Mouse (Mus musculus) gastrocnemius, postnatal 4 days (tissue): ENCODE data around the gene CT030661.1. TPM values are rescaled to one million over a fixed set of nuclear protein-coding genes. Genes with fewer than 3 reads are reported as not detected.
A peak's percentile ranks its signal among the peaks of the same experiment; 100 is the strongest.
"Not testable (repeated sequence)": the region's sequence is repeated elsewhere in the genome, so short reads cannot be mapped to it uniquely, and the experiment has no call there.

Source experiments
- DNase-seq, 2 experiments: peaks; one replicate each; pipeline ENCODE4 v3.0.0; 2021 to 2022; ENCODE audit warnings: low spot score in 2 of 2, mixed read lengths in 2 of 2
- long read RNA-seq, 2 experiments: library from polyadenylated mRNA; stranded (forward); transcript quantifications; one replicate each; pipeline ENCODE4 v2.0.0; 2021
- total RNA-seq, 2 experiments: library from RNA; stranded (reverse); gene quantifications; 2 replicates each; pipeline ENCODE4 v1.2.3; 2021

CT030661.1 gene
- 1 to 10 TPM; 7.5 to 9.3 TPM for total RNA-seq
- long read RNA-seq, experiment 1, partial matches to known transcripts = 0 of 5 reads
- long read RNA-seq, experiment 1, other reads (novel, unspliced or antisense) = 1 of 5 reads
- long read RNA-seq, experiment 2, partial matches to known transcripts = 1 of 10 reads
- long read RNA-seq, experiment 2, other reads (novel, unspliced or antisense) = 5 of 10 reads

DNA sequence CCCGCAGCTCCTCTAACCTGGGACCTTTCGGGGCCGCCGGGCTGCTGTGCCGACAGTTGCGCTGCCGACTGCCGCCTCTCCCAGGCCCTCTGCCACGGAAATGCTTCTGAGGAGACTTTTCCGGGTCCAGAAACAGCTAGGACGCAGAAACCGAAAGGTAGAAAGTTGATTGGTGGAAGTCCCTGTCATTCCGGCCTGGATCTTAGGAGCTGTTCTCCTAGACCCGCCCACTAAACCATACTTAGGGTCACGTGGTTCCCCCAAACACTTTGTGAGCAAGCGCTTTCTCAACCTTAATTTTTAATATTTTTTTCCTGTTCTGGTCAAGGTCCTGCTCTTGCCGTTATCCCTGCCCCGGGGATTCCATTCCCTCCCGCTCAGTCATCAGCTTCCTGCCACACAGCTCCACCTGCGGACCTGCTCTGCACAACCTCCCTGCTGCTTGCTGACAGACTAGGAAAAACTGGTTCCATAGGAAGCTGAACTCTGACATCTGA lies at the start of gene CT030661.1:
Gene CT030661.1 (minus strand): TSS at position 108 of the 497 bp plus-strand sequence.
- DNase-seq = peak; percentile 67 to 90

DNA sequence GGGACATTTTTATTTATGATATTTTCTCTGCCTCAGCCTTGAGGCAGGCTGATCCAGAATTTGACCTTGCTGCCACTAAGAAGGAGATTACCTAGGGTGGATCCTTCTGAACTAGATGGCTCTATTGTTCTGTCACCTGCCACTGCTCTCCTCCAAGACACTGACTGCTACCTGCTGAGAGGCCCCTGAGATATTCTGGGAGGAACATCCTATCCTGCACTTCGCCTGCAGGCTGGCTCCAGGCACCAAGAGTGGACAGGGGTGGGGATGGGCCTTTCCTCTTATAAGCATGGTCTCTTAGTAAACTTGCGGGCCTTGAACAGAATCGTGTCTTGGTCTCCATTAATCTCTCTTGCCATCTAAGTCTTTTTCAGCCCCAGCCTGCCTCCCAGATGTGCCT lies 49.3 kb upstream of the CT030661.1 start:
- no peak for DNase-seq

DNA sequence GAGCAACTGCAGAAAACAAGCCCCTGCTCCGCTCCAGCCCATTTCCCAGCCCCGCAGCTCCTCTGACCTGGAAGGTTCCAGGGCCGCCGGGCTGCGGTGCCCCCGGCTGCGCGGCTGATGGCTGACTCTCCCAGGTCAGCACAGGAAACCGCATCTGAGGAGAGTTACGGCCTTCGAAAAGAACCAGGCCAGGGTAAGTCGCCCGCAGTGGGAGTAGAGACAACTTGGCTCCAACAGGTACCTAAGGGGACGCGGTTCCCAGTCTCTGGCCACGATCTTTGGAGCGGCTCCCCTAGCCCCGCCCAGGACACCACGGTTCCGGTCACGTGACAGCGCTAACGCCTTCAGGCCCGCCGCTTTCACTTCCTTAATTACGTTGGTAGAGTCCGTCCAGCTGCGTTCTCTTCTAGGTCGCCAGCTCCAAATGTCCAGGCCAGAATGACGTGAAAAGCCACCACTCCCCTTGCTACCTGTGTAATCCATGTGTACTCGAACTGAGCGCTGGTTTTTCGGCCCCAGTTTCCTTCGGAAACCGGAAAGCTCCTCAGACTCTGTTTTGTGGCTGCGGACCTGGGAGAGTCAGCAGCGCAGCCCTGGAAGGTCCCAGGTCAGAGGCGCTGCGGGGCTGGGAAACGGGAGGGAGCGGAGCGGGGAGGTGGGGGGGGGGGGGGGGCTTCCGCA lies 46.6 kb upstream of the CT030661.1 start, which contains the start of the genes Zfp944 and Zfp758:
Gene Zfp944 (minus strand): TSS at position 300 of the 681 bp plus-strand sequence.
Gene Zfp758 (plus strand): TSS at position 353 of the 681 bp plus-strand sequence.
- DNase-seq = peak in 1 of 2 experiments; percentile 58

DNA sequence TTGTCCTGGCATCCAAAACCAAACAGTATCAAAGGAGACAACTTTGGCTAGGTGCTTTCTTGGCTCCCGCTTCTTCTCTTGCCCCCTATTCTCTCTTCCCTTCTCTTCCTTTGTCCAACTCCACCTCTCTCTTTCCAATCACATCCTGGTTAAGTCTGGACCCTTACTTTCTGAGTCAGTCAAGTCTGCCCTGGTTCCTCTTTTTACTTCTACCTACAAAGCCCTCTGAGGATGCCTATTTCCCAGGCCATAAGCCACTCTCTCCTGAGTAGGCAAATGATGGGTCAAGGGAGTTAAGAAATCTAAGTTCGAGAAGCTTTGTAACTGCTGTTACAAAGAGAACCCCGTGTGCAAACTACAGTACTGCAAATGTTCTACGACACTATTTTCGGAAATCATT lies 45.9 kb upstream of the CT030661.1 start:
- DNase-seq = no peak

DNA sequence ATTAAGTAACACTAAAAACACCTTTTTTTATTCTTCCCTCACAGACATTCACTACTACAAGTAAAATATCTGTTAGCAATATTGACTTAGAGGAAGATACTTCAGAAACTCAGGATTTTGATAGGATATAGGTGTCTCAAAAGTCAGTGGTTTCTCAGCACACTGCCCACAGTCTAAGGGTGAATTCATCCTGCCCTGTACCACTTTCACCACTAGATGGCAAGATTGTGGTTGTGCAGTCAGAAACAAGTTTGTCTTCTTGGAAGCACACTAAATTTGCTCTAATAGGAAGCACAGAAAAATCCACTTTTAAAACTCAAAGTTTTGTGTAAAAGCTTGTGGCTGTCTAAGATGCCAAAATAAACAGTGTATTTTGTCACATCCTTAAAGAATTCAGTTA lies 38.2 kb upstream of the CT030661.1 start:
- peak in 1 of 2 experiments; percentile 14 for DNase-seq

DNA sequence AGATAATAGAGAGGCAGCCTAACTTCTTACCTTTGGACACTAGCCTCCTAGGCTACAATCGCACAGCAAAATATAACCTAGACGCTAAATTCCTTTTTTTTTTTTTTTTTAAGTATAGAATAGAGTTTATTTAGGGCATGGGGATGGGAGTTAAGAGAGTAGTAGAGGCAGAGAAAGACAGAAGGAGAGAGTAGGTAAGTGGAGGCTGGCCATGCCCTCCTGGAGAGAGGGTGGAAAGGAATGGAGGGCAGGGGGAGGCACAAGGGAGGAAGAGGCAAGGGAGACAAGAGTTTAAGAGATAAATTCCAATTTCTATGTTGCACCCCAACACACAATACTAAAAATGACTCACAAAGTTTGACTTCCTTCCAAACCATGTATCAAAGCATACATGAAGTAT lies 610 bp upstream of the CT030661.1 start:
- not testable (repeated sequence) for DNase-seq

DNA sequence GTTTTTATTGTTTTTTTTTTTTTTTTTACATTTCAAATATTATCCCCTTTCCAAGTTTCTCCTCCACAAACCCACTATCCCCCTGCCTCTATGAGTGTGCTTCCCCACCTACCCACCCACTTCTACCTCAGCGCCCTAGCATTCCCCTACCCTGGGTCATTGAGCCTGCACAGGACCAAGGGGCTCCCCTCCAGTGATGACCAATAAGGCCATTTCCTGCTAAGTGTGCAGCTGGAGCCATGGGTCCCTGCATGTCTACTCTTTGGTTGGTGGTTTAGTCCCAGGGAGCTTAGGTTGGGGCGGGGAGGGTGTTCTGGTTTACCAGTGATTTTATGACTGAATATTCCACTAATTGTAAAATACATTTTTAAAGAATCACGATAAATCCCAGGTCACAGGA lies 418 bp downstream of the CT030661.1 start:
- not testable (repeated sequence) for DNase-seq

Other genes starting within 250 kb of the CT030661.1 start
- 1 to 10 TPM; 1.2 to 1.5 TPM for gene Zfp947, start 148.6 kb downstream of the CT030661.1 start, total RNA-seq
- 1 to 10 TPM; 2.3 to 2.7 TPM for gene Zfp994, start 89.2 kb downstream of the CT030661.1 start, total RNA-seq
- 1 to 10 TPM; 6.0 to 7.7 TPM for gene Zfp944, start 46.6 kb upstream of the CT030661.1 start, total RNA-seq
- gene Zfp758, start 46.6 kb upstream of the CT030661.1 start, total RNA-seq = 1 to 10 TPM; 7.0 to 8.2 TPM
- gene Zfp946, start 109.4 kb upstream of the CT030661.1 start, total RNA-seq = 1 to 10 TPM; 6.0 to 8.3 TPM